Mouse (Mus musculus) limb, embryonic 10.5 days (tissue): ENCODE measurements around the gene B4galt3. TPM values are rescaled to one million over a fixed set of nuclear protein-coding genes. Genes with fewer than 3 reads are reported as not detected.

ENCODE experiments used
- DNase-seq: peaks from one replicate; pipeline ENCODE4 v3.0.0-alpha.2; 2017; ENCODE audit warnings: low spot score
- H3K27ac ChIP-seq: fragments of 300-500 bp; sonication (generic); 2 replicates; pipeline ENCODE4 v1.5.1; 2016; ENCODE audit warnings: mild to moderate bottlenecking
- H3K27me3 ChIP-seq: fragments of 300-500 bp; sonication (generic); 2 replicates; pipeline ENCODE4 v1.6.1; 2016; ENCODE audit warnings: low read depth, mild to moderate bottlenecking; ENCODE audit not compliant: poor library complexity, severe bottlenecking
- H3K36me3 ChIP-seq: fragments of 300-500 bp; sonication (generic); 2 replicates; pipeline ENCODE4 v1.6.1; 2016; ENCODE audit warnings: mild to moderate bottlenecking, moderate library complexity
- H3K4me1 ChIP-seq: fragments of 300-500 bp; sonication (generic); 2 replicates; pipeline ENCODE4 v1.6.1; 2016
- H3K4me3 ChIP-seq: fragments of 300-500 bp; sonication (generic); 2 replicates; pipeline ENCODE4 v1.5.1; 2016; ENCODE audit warnings: mild to moderate bottlenecking, moderate library complexity
- H3K9me3 ChIP-seq: fragments of 300-500 bp; sonication (generic); replicated peaks from 2 replicates; pipeline ENCODE4 v1.6.1; 2016; ENCODE audit warnings: mild to moderate bottlenecking
- WGBS: fragments of 180-500 bp; shearing (Covaris S2); methylation state at CpG from one replicate; pipeline ENCODE4 v1.1.7; 2016; 5-methylcytosine and 5-hydroxymethylcytosine counted together
- polyA plus RNA-seq: library from polyadenylated mRNA; unstranded; fragments of >200 nt; fragmentation: Nextera tagmentation; extraction: Ambion mirVana; gene quantifications from 2 replicates; pipeline ENCODE4 v1.2.1, GENCODE M21; 2016

Gene B4galt3
- polyA plus RNA-seq, 1 experiment from 2014 or later = 75.1 TPM

DNA sequence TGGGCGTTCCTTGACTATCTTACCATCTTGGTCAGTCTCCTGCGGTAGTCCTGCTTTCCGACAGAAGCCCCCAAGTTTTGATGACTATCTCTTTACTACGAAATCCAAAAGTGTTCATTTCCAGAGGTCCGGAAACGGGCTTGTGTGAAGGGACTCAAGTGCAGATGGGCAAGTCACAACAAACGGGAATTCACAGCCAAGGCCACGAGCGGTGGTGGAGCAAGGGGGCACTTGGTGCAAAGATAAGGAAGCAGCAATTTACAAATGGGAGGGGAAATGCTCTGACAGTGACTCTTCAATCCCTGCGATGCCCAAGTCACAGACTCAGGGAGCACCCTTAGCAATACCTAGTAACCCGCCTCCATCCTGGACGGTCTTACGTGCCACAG lies 22.7 kb upstream of the B4galt3 start:
- Histone ChIP-seq H3K36me3 (peaks cover 31% of the 10 kb centered on the region), H3K9me3 (no peaks in the 10 kb centered on the region), H3K4me3 (peak overlapping the region; percentile 64), H3K27ac (peak overlapping the region; percentile 89), H3K27me3 (no peaks in the 10 kb centered on the region), H3K4me1 (peaks cover 63% of the 10 kb centered on the region)
- 13% methylated on average over 13 of the region's 13 CpGs for WGBS
- no peak for DNase-seq

DNA sequence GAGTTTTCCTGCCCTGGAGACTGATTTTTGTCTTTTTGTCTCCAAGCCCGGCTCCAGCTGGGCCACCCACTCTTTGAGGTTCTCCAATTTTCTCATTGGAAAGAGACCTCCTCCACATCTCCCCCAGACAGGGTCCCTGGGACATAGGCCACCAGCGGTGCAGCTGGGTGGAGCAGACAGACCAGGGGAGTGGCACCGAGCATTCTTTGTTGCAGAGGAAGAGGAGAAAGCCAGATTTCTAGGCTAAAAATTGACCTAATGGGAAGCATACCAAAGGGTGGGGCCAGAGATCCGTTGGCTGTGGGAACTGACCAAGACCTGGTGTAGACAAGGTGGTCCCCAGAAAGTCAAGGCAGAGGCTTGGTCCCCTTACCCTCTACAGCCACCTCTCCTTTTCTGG lies 22.2 kb upstream of the B4galt3 start:
- Histone ChIP-seq H3K9me3 (no peaks in the 10 kb centered on the region), H3K4me3 (peak overlapping the region; percentile 64), H3K27ac (peak overlapping the region; percentile 89), H3K27me3 (no peaks in the 10 kb centered on the region), H3K4me1 (peaks cover 67% of the 10 kb centered on the region), H3K36me3 (peaks cover 29% of the 10 kb centered on the region)
- 33% methylated on average over 4 of the region's 4 CpGs for WGBS
- DNase-seq = no peak

DNA sequence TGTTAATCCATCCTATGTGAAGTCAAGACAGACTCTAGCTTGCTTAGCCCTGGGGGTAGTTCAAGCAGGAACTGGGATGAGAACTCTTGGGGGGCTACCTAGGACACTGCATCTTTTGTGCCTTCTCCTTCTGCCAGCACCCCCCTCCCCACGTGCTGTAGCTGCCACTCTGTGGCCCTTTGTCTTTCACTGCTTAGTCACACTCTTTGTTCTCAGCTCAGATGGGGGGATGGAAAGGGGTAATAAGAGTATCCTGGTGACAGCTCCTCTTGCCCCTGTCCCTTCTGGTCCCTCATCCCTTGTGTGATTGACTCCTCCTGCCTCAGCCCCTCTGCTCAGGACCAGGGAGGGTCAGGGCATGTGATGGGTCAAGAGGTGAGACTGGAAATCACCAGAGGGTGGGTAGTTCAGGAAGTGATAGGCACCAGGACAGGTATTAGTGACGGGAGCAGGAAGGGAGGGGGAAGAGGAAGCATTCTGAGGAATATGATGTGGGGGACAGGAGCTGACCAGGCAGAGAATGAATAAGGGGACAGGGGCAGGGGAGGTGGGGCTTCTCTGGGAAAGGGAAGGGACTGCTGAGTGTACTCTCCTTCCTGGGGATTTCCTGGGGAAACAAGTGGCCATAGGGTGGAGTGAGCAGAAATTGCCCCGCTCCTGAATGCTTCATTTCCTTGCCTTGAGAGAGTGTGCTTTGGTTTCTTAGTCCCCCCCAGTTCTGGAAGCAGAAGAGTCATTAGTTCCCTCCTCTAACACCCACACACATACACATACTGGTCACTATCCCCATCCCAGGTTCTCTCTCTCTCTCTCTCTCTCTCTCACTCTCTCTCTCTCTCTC lies 21.5 kb upstream of the B4galt3 start:
- no peak overlapping the region; the same call in 1 of the 2 replicates for H3K4me3 ChIP-seq
- H3K27me3 ChIP-seq = no peaks in the 10 kb centered on the region
- peaks cover 71% of the 10 kb centered on the region for H3K4me1 ChIP-seq
- H3K36me3 ChIP-seq = peaks cover 29% of the 10 kb centered on the region
- H3K27ac ChIP-seq = peak overlapping the region; percentile 89
- 49% methylated on average over 3 of the region's 3 CpGs for WGBS
- no peak for DNase-seq
- H3K9me3 ChIP-seq = no peaks in the 10 kb centered on the region

DNA sequence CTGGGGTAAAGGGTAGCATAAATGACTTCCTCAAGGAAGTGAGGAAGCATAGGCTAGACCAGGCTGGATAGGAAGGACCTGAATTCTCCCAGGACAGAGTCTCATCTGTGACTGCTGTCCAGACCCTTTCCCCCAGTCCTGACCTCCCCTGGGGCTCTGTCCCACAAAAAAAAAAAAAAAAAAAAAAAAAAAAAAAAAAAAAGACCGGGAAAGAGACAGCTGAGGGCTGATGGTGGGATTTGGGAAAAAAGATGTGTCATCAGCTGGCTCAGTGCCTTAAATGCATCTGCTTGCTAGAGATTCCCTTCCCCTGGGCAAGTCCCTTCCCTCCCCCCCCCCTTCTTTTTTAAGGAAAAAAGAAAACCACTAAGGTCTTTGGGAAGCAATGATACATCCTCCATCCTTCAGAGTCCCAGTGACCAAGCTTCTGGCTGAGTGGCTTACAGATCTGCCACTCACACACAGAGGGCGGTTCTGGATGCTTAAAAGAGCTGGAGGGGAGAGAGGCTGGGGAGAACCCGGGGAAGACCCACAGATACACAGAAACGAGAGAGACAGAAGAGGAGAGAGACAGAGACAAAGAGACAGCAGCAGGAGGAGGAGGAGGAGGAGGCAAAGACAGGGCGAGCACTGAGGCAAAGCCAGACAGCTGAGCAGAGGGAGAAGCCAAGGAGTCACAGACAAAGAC lies 20.1 kb upstream of the B4galt3 start, which contains the start of gene Adamts4:
Gene Adamts4 (plus strand): TSS at position 509 of the 688 bp plus-strand sequence.
- peak within 1 kb of the TSS; percentile 53 for H3K4me3 ChIP-seq
- peaks cover 71% of the 10 kb centered on the region for H3K4me1 ChIP-seq
- WGBS = 18% methylated on average over 5 of the region's 5 CpGs
- H3K27me3 ChIP-seq = no peaks in the 10 kb centered on the region
- DNase-seq = peak; percentile 58
- peak within 1 kb of the TSS; percentile 91 for H3K27ac ChIP-seq
- H3K36me3 ChIP-seq = peaks cover 30% of the 10 kb centered on the region
- H3K9me3 ChIP-seq = no peaks in the 10 kb centered on the region

DNA sequence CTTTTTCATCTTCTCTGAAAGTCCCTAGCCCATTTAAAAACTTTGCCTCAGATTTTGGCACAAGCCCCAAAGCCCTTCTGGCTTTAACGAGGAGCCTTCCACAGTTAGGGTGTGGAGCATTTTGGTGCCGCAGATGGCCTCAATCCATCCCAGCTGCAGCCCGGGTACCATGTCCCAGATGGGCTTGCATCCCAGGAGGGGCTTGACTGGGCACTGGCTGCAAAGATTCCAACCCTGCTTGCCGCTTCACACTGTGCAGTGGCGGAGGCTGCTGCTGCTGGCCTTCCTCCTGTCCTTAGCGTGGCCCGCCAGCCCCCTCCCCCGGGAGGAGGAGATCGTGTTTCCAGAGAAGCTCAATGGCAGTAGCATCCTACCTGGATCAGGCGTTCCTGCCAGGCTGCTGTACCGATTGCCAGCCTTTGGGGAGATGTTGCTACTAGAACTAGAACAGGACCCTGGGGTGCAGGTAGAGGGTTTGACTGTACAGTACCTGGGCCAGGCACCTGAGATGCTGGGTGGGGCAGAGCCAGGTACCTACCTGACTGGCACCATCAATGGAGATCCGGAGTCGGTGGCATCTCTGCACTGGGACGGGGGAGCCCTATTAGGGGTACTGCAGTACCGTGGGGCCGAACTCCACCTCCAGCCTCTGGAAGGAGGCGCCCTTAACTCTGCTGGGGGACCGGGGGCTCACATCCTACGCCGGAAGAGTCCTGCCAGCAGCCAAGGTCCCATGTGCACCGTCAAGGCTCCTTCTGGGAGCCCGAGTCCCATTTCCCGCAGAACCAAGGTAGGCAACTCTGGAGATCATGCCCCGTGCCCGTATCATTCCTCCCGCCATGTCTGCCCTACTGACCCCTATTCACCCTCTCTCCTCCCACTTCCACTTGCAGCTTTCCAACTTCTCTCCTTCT lies 19.2 kb upstream of the B4galt3 start, which contains the start of gene Ndufs2:
Gene Ndufs2 (minus strand): TSS at position 709 of the 914 bp plus-strand sequence.
- peak; percentile 68 for DNase-seq
- WGBS = 17% methylated on average over 26 of the region's 26 CpGs
- H3K36me3 ChIP-seq = peaks cover 30% of the 10 kb centered on the region
- peak within 1 kb of the TSS; percentile 53 for H3K4me3 ChIP-seq
- H3K4me1 ChIP-seq = peaks cover 65% of the 10 kb centered on the region
- H3K27me3 ChIP-seq = no peaks in the 10 kb centered on the region
- H3K9me3 ChIP-seq = no peaks in the 10 kb centered on the region
- H3K27ac ChIP-seq = peak within 1 kb of the TSS; percentile 91

DNA sequence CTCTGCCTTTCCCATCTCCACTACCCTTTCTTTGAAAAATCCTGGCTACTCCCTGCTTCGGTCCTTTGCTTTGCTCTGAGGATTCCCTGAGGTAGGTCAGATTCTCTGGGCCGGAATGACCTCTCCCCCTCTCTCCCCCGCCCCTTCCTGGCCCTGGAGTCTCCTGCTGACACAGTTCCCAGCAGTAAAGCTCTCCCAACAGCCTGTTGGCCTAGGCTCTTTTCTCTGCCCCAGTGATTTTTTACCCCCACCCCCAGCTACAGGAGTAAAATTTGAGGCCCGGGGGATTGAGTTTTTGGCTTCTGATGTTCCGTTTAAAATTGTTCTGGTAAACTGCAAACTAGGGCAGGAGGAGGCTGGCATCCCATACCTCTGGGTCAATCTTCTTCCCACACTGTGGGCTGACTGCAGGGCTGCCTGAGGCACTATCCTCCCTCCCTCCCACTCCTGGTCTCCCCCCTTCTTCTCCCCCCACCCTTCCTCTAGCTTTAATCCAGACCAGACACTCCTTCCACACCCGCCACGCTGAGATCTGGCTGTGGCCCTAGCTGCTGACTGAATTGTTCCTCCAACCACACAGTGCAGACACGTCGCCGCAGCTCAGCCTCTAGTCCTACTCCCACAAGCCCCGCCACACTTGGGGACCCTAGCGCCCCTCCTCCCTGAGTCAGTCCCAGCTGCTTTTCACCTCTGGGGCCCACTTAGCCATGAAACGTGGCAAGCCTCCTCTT lies 18.4 kb upstream of the B4galt3 start:
- H3K4me1 ChIP-seq = peaks cover 61% of the 10 kb centered on the region
- no peaks in the 10 kb centered on the region for H3K27me3 ChIP-seq
- H3K36me3 ChIP-seq = peaks cover 38% of the 10 kb centered on the region
- H3K4me3 ChIP-seq = peak overlapping the region; percentile 53
- H3K27ac ChIP-seq = peak overlapping the region; percentile 91
- H3K9me3 ChIP-seq = no peaks in the 10 kb centered on the region
- DNase-seq = peak; percentile 75
- WGBS = 3% methylated on average over 13 of the region's 13 CpGs

DNA sequence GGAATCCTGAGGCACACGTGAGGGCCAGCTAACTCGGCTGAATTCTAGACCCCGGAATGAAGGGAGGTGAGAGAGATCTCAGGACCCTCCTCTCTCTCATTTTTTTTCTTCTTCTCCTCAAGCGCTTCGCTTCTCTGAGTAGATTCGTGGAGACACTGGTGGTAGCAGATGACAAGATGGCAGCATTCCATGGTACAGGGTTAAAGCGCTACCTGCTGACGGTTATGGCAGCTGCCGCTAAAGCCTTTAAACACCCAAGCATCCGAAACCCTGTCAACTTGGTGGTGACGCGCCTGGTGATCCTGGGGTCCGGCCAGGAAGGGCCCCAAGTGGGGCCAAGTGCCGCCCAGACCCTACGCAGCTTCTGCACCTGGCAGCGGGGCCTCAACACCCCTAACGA lies 17.7 kb upstream of the B4galt3 start:
- H3K27me3 ChIP-seq = no peaks in the 10 kb centered on the region
- 56% methylated on average over 17 of the region's 17 CpGs for WGBS
- H3K36me3 ChIP-seq = peaks cover 38% of the 10 kb centered on the region
- peak overlapping the region; percentile 91 for H3K27ac ChIP-seq
- DNase-seq = no peak
- H3K4me3 ChIP-seq = peak overlapping the region; percentile 53
- no peaks in the 10 kb centered on the region for H3K9me3 ChIP-seq
- H3K4me1 ChIP-seq = peaks cover 58% of the 10 kb centered on the region

DNA sequence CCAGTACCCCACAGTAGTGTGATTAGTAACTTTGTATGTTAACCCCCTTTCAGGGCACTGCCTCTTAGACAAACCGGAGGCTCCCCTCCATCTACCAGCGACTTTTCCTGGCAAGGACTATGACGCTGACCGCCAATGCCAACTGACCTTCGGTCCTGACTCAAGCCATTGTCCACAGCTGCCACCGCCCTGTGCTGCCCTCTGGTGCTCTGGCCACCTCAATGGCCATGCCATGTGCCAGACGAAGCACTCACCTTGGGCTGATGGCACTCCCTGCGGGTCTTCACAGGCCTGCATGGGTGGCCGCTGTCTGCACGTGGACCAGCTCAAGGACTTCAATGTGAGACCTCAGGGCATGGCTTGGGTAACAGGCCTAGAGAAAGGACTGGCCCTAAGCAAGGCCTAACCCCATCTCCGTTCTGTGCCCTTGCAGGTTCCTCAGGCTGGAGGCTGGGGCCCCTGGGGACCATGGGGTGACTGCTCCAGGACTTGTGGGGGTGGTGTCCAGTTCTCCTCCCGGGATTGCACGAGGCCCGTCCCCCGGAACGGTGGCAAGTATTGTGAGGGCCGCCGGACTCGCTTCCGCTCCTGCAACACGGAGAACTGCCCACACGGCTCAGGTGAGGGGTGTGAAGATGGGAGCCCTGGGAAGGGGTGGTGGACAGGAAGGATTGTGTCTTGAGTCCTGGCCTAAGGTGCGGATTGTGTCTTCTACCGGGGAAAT lies 13.9 kb upstream of the B4galt3 start:
- H3K27me3 ChIP-seq = no peaks in the 10 kb centered on the region
- peaks cover 22% of the 10 kb centered on the region for H3K4me1 ChIP-seq
- DNase-seq = no peak
- H3K27ac ChIP-seq = no peak overlapping the region
- WGBS = 92% methylated on average over 24 of the region's 24 CpGs
- H3K4me3 ChIP-seq = no peak overlapping the region
- H3K36me3 ChIP-seq = peaks cover 55% of the 10 kb centered on the region
- no peaks in the 10 kb centered on the region for H3K9me3 ChIP-seq

DNA sequence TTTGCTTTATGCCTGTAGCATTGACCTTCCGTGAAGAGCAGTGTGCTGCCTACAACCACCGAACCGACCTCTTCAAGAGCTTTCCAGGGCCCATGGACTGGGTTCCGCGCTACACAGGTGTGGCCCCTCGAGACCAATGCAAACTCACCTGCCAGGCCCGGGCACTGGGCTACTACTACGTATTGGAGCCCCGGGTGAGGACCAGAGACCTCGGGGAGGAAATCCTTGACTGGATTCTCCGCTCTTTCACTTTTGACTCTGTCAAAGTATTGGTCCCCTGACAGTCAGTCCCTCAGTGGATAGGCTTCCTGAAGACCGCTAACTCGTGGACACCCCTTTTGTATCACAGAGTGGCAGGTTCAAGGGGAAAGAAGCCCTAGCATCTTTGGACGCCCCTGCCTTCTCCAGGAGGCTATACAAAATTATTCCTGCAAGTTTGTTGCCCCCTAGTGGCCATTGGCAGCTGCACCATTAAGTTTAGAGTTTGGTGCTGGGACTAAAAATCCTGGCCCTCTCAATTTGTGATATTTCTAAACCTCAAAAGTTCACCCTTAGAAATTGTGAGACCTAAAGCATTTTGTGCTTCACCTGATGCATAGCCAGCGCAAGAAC lies 13.1 kb upstream of the B4galt3 start:
- Histone ChIP-seq H3K27me3 (no peaks in the 10 kb centered on the region), H3K36me3 (peaks cover 55% of the 10 kb centered on the region), H3K4me3 (no peak overlapping the region), H3K27ac (no peak overlapping the region), H3K4me1 (peaks cover 15% of the 10 kb centered on the region), H3K9me3 (no peaks in the 10 kb centered on the region)
- 67% methylated on average over 15 of the region's 15 CpGs for WGBS
- DNase-seq = peak; percentile 79

DNA sequence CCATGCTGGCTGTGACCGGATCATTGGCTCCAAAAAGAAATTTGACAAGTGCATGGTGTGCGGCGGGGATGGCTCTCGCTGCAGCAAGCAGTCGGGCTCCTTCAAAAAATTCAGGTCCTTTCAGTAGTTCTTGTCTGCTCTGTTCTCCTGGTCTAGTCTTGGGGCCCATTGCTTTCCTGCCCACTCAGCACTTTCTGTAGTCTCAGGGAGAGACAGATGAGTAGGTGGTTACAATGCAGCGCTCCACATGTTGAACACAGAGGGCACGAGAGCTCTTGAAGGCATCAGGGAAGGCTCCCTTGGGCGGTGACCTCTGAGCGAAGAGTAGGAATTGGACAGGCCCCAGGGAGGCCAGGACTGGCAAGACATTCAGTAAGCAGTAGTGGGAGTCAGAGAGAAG lies 12.3 kb upstream of the B4galt3 start:
- H3K36me3 ChIP-seq = peaks cover 54% of the 10 kb centered on the region
- peaks cover 12% of the 10 kb centered on the region for H3K4me1 ChIP-seq
- no peaks in the 10 kb centered on the region for H3K27me3 ChIP-seq
- no peak overlapping the region for H3K27ac ChIP-seq
- DNase-seq = no peak
- no peaks in the 10 kb centered on the region for H3K9me3 ChIP-seq
- WGBS = 92% methylated on average over 9 of the region's 9 CpGs
- no peak overlapping the region for H3K4me3 ChIP-seq

DNA sequence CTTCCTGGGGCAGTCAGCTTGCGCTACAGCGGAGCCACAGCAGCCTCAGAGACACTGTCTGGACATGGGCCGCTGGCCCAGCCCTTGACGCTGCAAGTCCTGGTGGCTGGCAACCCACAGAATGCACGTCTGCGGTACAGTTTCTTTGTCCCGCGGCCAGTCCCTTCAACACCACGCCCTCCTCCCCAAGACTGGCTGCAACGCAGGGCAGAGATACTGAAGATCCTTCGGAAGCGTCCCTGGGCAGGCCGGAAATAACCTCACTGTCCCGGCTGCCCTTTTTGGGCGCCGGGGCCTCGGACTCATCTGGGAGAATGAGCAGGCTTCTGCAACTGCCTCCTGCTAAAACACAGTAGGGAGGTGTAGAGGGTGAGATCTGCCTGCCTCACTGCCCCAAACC lies 11.2 kb upstream of the B4galt3 start:
- H3K27ac ChIP-seq = no peak overlapping the region
- H3K4me3 ChIP-seq = no peak overlapping the region
- peaks cover 42% of the 10 kb centered on the region for H3K36me3 ChIP-seq
- DNase-seq = no peak
- peaks cover 16% of the 10 kb centered on the region for H3K4me1 ChIP-seq
- WGBS = 84% methylated on average over 17 of the region's 17 CpGs
- H3K9me3 ChIP-seq = no peaks in the 10 kb centered on the region
- no peaks in the 10 kb centered on the region for H3K27me3 ChIP-seq
